Mouse (Mus musculus) adrenal gland, adult 18-20 months (tissue): Measurements from ENCODE around the gene Slc35e3. TPM values are rescaled to one million over a fixed set of nuclear protein-coding genes. Genes with fewer than 3 reads are reported as not detected.

ENCODE experiments used
- DNase-seq, 2 experiments: peaks; one replicate each; pipeline ENCODE4 v3.0.0; 2021 to 2022; ENCODE audit warnings: low spot score in 2 of 2
- total RNA-seq, 2 experiments: library from RNA; stranded (reverse); gene quantifications; 1 replicate in 1 of 2; 2 replicates in 1 of 2; pipeline ENCODE4 v1.2.3; 2021

Gene Slc35e3
- total RNA-seq, 2 experiments from 2014 or later, result 13.1 to 15.0 TPM

DNA sequence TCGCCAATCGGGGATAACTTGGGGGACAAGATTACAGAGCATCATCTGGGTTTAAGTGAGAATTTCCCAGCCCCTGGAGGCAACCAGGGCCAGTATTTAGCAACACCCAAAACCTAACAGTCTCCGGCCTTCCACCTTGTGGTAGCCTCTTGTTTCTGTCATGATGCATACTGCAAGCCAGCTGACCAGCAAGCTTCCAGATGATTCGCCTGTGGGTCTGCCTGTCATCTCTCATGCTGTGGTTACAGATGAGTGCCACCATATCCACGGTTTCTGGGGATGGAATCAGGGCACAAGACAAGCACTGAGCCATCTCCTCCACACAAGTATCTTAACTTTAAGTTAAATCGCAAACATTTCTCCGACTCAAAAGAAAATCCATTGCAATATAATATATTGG, 58.6 kb downstream of the Slc35e3 start:
- no peak for DNase-seq

DNA sequence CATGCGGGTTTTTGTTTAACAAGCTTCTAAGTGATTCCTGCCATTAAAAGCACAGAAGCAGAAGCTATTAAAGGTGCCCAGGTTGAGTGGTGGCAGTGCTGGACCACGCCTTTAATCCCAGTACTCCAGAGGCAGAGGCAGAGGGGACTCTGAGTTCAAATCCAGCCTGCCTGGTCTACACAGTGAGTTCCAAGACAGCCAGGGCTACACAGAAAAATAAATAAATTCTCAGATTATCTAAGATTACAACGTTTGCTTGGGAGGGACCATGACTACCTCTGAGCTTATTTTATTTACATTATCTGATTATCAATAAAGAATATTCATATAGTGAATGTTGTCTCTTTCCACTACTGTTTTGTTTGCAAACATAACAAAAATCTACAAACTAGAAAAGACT, 59.1 kb downstream of the Slc35e3 start:
- DNase-seq, result no peak

GRCm38 (mm10) chr10:117685849-117686591, 60.1 kb downstream of the Slc35e3 start:
- DNase-seq, result no peak

- no peak for DNase-seq
Observed at GRCm38 (mm10) chr10:117685171-117685848, 60.9 kb downstream of the Slc35e3 start.

GRCm38 (mm10) chr10:117684298-117685170, 61.6 kb downstream of the Slc35e3 start:
- no peak for DNase-seq

GRCm38 (mm10) chr10:117683734-117684037, 62.5 kb downstream of the Slc35e3 start:
- no peak for DNase-seq

Other genes starting within 250 kb of the Slc35e3 start
- 10 to 100 TPM; 20.3 to 33.2 TPM for gene Cpm, start 116.9 kb downstream of the Slc35e3 start, total RNA-seq
- 10 to 100 TPM; 48.2 to 54.8 TPM for gene Mdm2, start 35.6 kb downstream of the Slc35e3 start, total RNA-seq
- gene Nup107, start 46.3 kb upstream of the Slc35e3 start, total RNA-seq, result 10 to 100 TPM in 1 of 2 experiments, 1 to 10 TPM in 1; 9.1 to 11.0 TPM
- 100 to 1,000 TPM; 116 to 128 TPM for gene Rap1b, start 99.7 kb upstream of the Slc35e3 start, total RNA-seq